Mouse (Mus musculus) gastrocnemius, postnatal 25 days (tissue): ENCODE results near the gene Zbtb20. TPM values are rescaled to one million over a fixed set of nuclear protein-coding genes. Genes with fewer than 3 reads are reported as not detected.

Experiments
- DNase-seq: peaks from one replicate; pipeline ENCODE4 v3.0.0; 2022
- total RNA-seq, 2 experiments: library from RNA; stranded (reverse); gene quantifications; 1 replicate in 1 of 2; 2 replicates in 1 of 2; pipeline ENCODE4 v1.2.3; 2021

The Zbtb20 gene
- total RNA-seq, 2 experiments from 2014 or later, result 86.5 to 93.4 TPM

GRCm38 (mm10) chr16:43193631-43194239 lies 318.1 kb downstream of the Zbtb20 start:
- no peak for DNase-seq

GRCm38 (mm10) chr16:43217336-43218006 lies 341.8 kb downstream of the Zbtb20 start:
- DNase-seq, result no peak

GRCm38 (mm10) chr16:43219367-43219766 lies 343.7 kb downstream of the Zbtb20 start:
- DNase-seq, result no peak

GRCm38 (mm10) chr16:43221313-43221712 lies 345.6 kb downstream of the Zbtb20 start:
- no peak for DNase-seq

GRCm38 (mm10) chr16:43230253-43230652 lies 354.6 kb downstream of the Zbtb20 start:
- no peak for DNase-seq

GRCm38 (mm10) chr16:43234249-43234648 lies 358.6 kb downstream of the Zbtb20 start:
- DNase-seq, result no peak

- DNase-seq, result no peak
Measured at GRCm38 (mm10) chr16:43235317-43235716, 359.6 kb downstream of the Zbtb20 start.

- no peak for DNase-seq
Measured at GRCm38 (mm10) chr16:43235721-43236159, 360.1 kb downstream of the Zbtb20 start.

- DNase-seq, result no peak
Measured at GRCm38 (mm10) chr16:43237551-43237950, 361.9 kb downstream of the Zbtb20 start.

GRCm38 (mm10) chr16:43247026-43247425 lies 371.3 kb downstream of the Zbtb20 start:
- no peak for DNase-seq

GRCm38 (mm10) chr16:43253077-43253476 lies 377.4 kb downstream of the Zbtb20 start:
- DNase-seq, result no peak

- DNase-seq, result no peak
Measured at GRCm38 (mm10) chr16:43253746-43254145, 378.1 kb downstream of the Zbtb20 start.

GRCm38 (mm10) chr16:43256191-43256899 lies 380.7 kb downstream of the Zbtb20 start:
- DNase-seq, result no peak

- DNase-seq, result no peak
Measured at GRCm38 (mm10) chr16:43256900-43257281, 381.2 kb downstream of the Zbtb20 start.

- DNase-seq, result no peak
Measured at GRCm38 (mm10) chr16:43259466-43259865, 383.8 kb downstream of the Zbtb20 start.

GRCm38 (mm10) chr16:43260862-43261261 lies 385.2 kb downstream of the Zbtb20 start:
- no peak for DNase-seq

- DNase-seq, result no peak
Measured at GRCm38 (mm10) chr16:43274057-43274595, 398.4 kb downstream of the Zbtb20 start.

GRCm38 (mm10) chr16:43276764-43277163 lies 401.1 kb downstream of the Zbtb20 start:
- no peak for DNase-seq

GRCm38 (mm10) chr16:43286319-43286718 lies 410.6 kb downstream of the Zbtb20 start:
- DNase-seq, result no peak

GRCm38 (mm10) chr16:43286783-43287383 lies 411.2 kb downstream of the Zbtb20 start:
- DNase-seq, result no peak

- no peak for DNase-seq
Measured at GRCm38 (mm10) chr16:43291423-43291822, 415.7 kb downstream of the Zbtb20 start.

GRCm38 (mm10) chr16:43297953-43298596 lies 422.4 kb downstream of the Zbtb20 start:
- no peak for DNase-seq
